10 mouse cellular contexts compared by ENCODE assay signal in the genomic region with DNA sequence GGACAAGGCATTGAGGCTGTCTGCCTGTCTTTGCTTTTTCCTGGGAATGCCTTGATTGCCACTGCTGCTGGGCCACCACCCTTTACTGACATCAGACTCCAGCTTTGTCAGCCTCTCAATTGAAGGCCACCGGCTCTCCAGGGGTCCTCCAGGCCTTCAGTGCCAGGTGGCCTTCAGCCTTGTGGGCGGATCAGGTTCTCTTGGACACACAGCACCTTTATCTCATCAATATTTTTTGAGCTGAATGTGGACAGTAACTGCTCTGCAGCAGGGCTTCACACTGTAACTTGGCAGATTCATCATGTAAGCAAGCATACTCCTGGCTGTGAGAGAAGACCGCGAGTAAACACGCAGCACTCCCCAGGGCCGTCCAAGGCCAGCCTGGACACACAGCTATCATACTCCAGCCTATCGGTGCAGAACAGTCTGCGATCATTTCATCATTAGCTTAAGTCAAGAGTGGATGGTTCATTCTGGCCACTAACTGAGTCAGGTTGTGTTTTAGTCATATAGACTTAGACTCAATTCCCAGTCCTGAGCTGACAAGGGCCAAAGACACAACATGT.
DNase-seq lines count a peak whose midpoint lies in the region; ATAC-seq lines count a peak whose summit lies in the region.
"Had no signal": no experiment of that assay in that cellular context is flagged by ENCODE, and none has a peak within 500 bp of the region (broad histone marks: within the 10 kb centered on the region; RNA-seq: fewer than 3 reads in every experiment).

No protein-coding gene starts in this region.

- H3K9ac ChIP-seq in forebrain, embryonic 15.5 days (replicated peaks): no peak overlapping the region
- no peak overlapping the region for H3K9ac ChIP-seq in forebrain, embryonic 11.5 days (ENCODE audit: low read length)
- no peak overlapping the region for H3K9ac ChIP-seq in liver, embryonic 16.5 days (ENCODE audit: low read depth, low read length)
- no peak overlapping the region for H3K9ac ChIP-seq in liver, embryonic 11.5 days (ENCODE audit: low read depth, low read length)
- no peak overlapping the region for H3K9ac ChIP-seq in hindbrain, embryonic 16.5 days (ENCODE audit: low read depth, low read length)

- no peaks in the 10 kb centered on the region for H3K36me3 ChIP-seq in forebrain, embryonic 15.5 days
- H3K36me3 ChIP-seq in forebrain, embryonic 11.5 days (ENCODE audit: control insufficient read depth, insufficient read depth, low read length): no peaks in the 10 kb centered on the region
- H3K36me3 ChIP-seq in liver, embryonic 16.5 days (ENCODE audit: control insufficient read depth, insufficient read depth): no peaks in the 10 kb centered on the region
- H3K36me3 ChIP-seq in liver, embryonic 11.5 days (ENCODE audit: control insufficient read depth, insufficient read depth, low read length): no peaks in the 10 kb centered on the region
- no peaks in the 10 kb centered on the region for H3K36me3 ChIP-seq in hindbrain, embryonic 16.5 days (ENCODE audit: control insufficient read depth, insufficient read depth, low read length)

- H3K4me2 ChIP-seq in forebrain, embryonic 15.5 days (replicated peaks): no peak overlapping the region
- no peak overlapping the region for H3K4me2 ChIP-seq in forebrain, embryonic 11.5 days (ENCODE audit: low read depth, low read length, severe bottlenecking)
- H3K4me2 ChIP-seq in liver, embryonic 16.5 days (ENCODE audit: low read depth, low read length): no peak overlapping the region
- H3K4me2 ChIP-seq in liver, embryonic 11.5 days: no peak overlapping the region
- H3K4me2 ChIP-seq in hindbrain, embryonic 16.5 days (ENCODE audit: low read length): no peak overlapping the region

- 88% methylated on average over 8 of the region's 8 CpGs for WGBS in forebrain, embryonic 15.5 days
- 94% methylated on average over 8 of the region's 8 CpGs for WGBS in forebrain, embryonic 11.5 days
- WGBS in liver, embryonic 16.5 days (ENCODE audit: insufficient replicate concordance): 72% methylated on average over 8 of the region's 8 CpGs
- WGBS in liver, embryonic 11.5 days: 80% methylated on average over 8 of the region's 8 CpGs
- 84% methylated on average over 8 of the region's 8 CpGs for WGBS in hindbrain, embryonic 16.5 days

- no peak for ATAC-seq in forebrain, embryonic 15.5 days (replicated peaks)
- no peak for ATAC-seq in forebrain, embryonic 11.5 days (replicated peaks; ENCODE audit: low FRiP score)
- peak; percentile 72 for ATAC-seq in liver, embryonic 16.5 days (ENCODE audit: low read depth)
- no peak for ATAC-seq in liver, embryonic 11.5 days (replicated peaks; ENCODE audit: low FRiP score)
- no peak for ATAC-seq in hindbrain, embryonic 16.5 days
- ATAC-seq: Patski had no signal

- H3K9me3 ChIP-seq in forebrain, embryonic 15.5 days: no peaks in the 10 kb centered on the region
- no peaks in the 10 kb centered on the region for H3K9me3 ChIP-seq in forebrain, embryonic 11.5 days (ENCODE audit: control insufficient read depth, low read length)
- no peaks in the 10 kb centered on the region for H3K9me3 ChIP-seq in liver, embryonic 16.5 days (replicated peaks; ENCODE audit: control insufficient read depth, low read length)
- H3K9me3 ChIP-seq in liver, embryonic 11.5 days (ENCODE audit: control insufficient read depth, low read length): no peaks in the 10 kb centered on the region
- no peaks in the 10 kb centered on the region for H3K9me3 ChIP-seq in hindbrain, embryonic 16.5 days (ENCODE audit: control insufficient read depth, low read length)

- DNase-seq in forebrain, embryonic 11.5 days (ENCODE audit: low spot score): no peak
- DNase-seq in liver, embryonic 11.5 days (ENCODE audit: low spot score): no peak
- no peak for DNase-seq in left cerebral cortex, postnatal 4 days
- DNase-seq in left cerebral cortex, adult 9 months (ENCODE audit: low spot score in 2 of 2): no peak
- DNase-seq: retina, postnatal 1 day had no signal

- intact Hi-C loops in left cerebral cortex, postnatal 4 days (cut with DNase I): no loop called here

- 0 out of 2 replicates have a peak overlapping the region, but pooled peaks have one; percentile 41 for H3K27ac ChIP-seq in forebrain, embryonic 15.5 days (replicated peaks)
- no peak overlapping the region for H3K27ac ChIP-seq in forebrain, embryonic 11.5 days (ENCODE audit: low read depth, low read length)
- H3K27ac ChIP-seq in liver, embryonic 16.5 days (ENCODE audit: low read length): no peak overlapping the region
- no peak overlapping the region for H3K27ac ChIP-seq in liver, embryonic 11.5 days (ENCODE audit: low read depth, low read length)
- peak overlapping the region; percentile 79 for H3K27ac ChIP-seq in brown adipose tissue, adult 24 weeks (replicated peaks; ENCODE audit: low read depth, low read length)
- peak overlapping the region; percentile 32; the same call in 1 of the 2 replicates for H3K27ac ChIP-seq in hindbrain, embryonic 16.5 days (ENCODE audit: low read depth, low read length)

- peaks cover 14% of the 10 kb centered on the region for H3K4me1 ChIP-seq in forebrain, embryonic 15.5 days
- H3K4me1 ChIP-seq in forebrain, embryonic 11.5 days (replicated peaks; ENCODE audit: control insufficient read depth, insufficient read depth, low read length): 0 out of 2 replicates have a peak, but pooled peaks cover 2% of the 10 kb centered on the region
- H3K4me1 ChIP-seq in liver, embryonic 16.5 days (ENCODE audit: control insufficient read depth, low read depth, low read length): no peaks in the 10 kb centered on the region; the same call in 1 of the 2 replicates
- H3K4me1 ChIP-seq in liver, embryonic 11.5 days (replicated peaks; ENCODE audit: control insufficient read depth, insufficient read depth, low read length): no peaks in the 10 kb centered on the region
- H3K4me1 ChIP-seq in brown adipose tissue, adult 24 weeks (ENCODE audit: control insufficient read depth, insufficient read depth, insufficient read length, low read length): peaks cover 44% of the 10 kb centered on the region
- H3K4me1 ChIP-seq in hindbrain, embryonic 16.5 days (ENCODE audit: control insufficient read depth, insufficient read depth, low read depth, low read length): 0 out of 2 replicates have a peak, but pooled peaks cover 3% of the 10 kb centered on the region

- H3K4me3 ChIP-seq in forebrain, embryonic 15.5 days: no peak overlapping the region
- no peak overlapping the region for H3K4me3 ChIP-seq in forebrain, embryonic 11.5 days (ENCODE audit: low read depth, low read length)
- H3K4me3 ChIP-seq in liver, embryonic 16.5 days (ENCODE audit: low read depth, low read length): no peak overlapping the region
- H3K4me3 ChIP-seq in liver, embryonic 11.5 days (ENCODE audit: low read depth, low read length): no peak overlapping the region
- no peak overlapping the region for H3K4me3 ChIP-seq in brown adipose tissue, adult 24 weeks (ENCODE audit: insufficient read depth, low read depth, low read length)
- H3K4me3 ChIP-seq in hindbrain, embryonic 16.5 days (ENCODE audit: low read length): no peak overlapping the region

- no peaks in the 10 kb centered on the region for H3K27me3 ChIP-seq in forebrain, embryonic 15.5 days
- H3K27me3 ChIP-seq in forebrain, embryonic 11.5 days (ENCODE audit: control insufficient read depth, insufficient read depth, low read length): no peaks in the 10 kb centered on the region
- H3K27me3 ChIP-seq in liver, embryonic 16.5 days (ENCODE audit: control insufficient read depth, insufficient read depth, low read depth, low read length): no peaks in the 10 kb centered on the region
- H3K27me3 ChIP-seq in liver, embryonic 11.5 days (replicated peaks; ENCODE audit: control insufficient read depth, insufficient read depth, low read length): no peaks in the 10 kb centered on the region
- no peaks in the 10 kb centered on the region for H3K27me3 ChIP-seq in hindbrain, embryonic 16.5 days (replicated peaks; ENCODE audit: control insufficient read depth, insufficient read depth, low read length)
- H3K27me3 ChIP-seq: Patski had no signal

Comparison
In these comparisons a context has a peak if more than half of its experiments do, and no peak if none do; other contexts are left out.
1. H3K27ac ChIP-seq: peak in forebrain, embryonic 15.5 days (single experiment), brown adipose tissue, adult 24 weeks (single experiment) and hindbrain, embryonic 16.5 days (single experiment); none in forebrain, embryonic 11.5 days (single experiment), liver, embryonic 16.5 days (single experiment) and liver, embryonic 11.5 days (single experiment).